Mouse (Mus musculus): Measurements from ENCODE around the gene Dnajc10.

DNA sequence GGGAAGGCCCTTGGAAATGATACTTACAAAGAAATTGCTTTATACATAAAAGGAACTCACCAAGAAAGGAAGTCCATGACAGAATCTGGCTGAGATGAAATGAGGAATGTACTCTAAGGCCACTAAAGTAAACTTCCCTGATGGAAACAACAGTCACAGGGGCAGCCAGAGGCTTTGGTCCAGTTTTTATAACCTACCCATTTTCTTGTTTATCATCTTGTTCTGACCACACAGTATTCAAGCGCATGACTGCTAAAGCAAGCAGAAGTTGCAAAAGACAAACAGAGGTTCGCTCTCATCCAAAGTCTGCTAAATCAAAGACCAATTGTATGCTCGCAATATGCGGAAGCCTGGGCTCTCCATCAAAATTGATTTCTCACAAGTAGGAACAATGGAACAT is 14.5 kb upstream of the Dnajc10 start:
- TF ChIP-seq CTCF (IDR thresholded peaks at IDR 0.05; ENCODE audit: extremely low read depth, insufficient read length, insufficient replicate concordance, low read depth, low read length) (no peak), POLR2A (IDR thresholded peaks at IDR 0.05; ENCODE audit: low read depth, low read length) (no peak)

Measured in small intestine, adult 2 months (tissue).